Mouse (Mus musculus) megakaryocyte, embryonic 14.5 days (primary cell): ENCODE data around the gene Fam160b1.

ENCODE experiments used
- FLI1 ChIP-seq: IDR thresholded peaks from 2 replicates; pipeline ENCODE4 v1.6.1; 2012; ENCODE audit warnings: low read length, inconsistent platforms, mixed read lengths
- GATA1 ChIP-seq: IDR thresholded peaks from 3 replicates; pipeline ENCODE4 v1.6.1; 2012; ENCODE audit warnings: mixed read lengths, low read length, inconsistent platforms, borderline replicate concordance

DNA sequence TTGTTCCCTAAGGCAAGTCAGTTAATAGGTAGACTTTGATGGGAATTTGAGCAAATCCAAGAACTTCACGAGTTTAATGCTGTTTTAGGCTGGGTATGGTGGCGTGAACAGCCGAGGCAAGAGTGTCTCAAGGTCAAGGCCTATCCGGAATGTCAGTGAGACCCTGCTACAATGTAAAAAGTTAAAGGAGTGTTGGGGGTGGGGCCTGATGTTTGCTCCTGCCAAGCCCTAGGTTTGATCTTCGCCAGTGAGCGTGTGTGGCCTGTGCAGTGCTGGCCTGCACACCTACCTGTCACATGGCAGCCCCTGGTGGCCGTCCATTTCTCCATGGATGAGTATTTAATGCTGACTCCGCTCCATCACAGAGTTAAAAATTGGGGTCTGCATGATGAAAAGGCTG, 5.5 kb downstream of the Fam160b1 start:
- TF ChIP-seq GATA1 (no peak), FLI1 (no peak)
